Mouse (Mus musculus) limb, embryonic 13.5 days (tissue): Measurements from ENCODE around the gene Psg21. TPM values are rescaled to one million over a fixed set of nuclear protein-coding genes. Genes with fewer than 3 reads are reported as not detected.
"Not testable (repeated sequence)": the region's sequence is repeated elsewhere in the genome, so short reads cannot be mapped to it uniquely, and the experiment has no call there.

Experiments
- ATAC-seq: fragments of 200-750 bp; cut with Nextera tagmentation; 2 replicates; pipeline ENCODE4 v1.8.0; 2017; ENCODE audit warnings: low read depth, moderate number of reproducible peaks, moderate TSS enrichment; ENCODE audit not compliant: low FRiP score
- H3K27ac ChIP-seq: fragments of 300-500 bp; sonication (generic); 2 replicates; pipeline ENCODE4 v1.5.1; 2015; ENCODE audit warnings: inconsistent platforms, mild to moderate bottlenecking, moderate library complexity
- H3K27me3 ChIP-seq: fragments of 300-500 bp; sonication (generic); 2 replicates; pipeline ENCODE4 v1.6.1; 2015; ENCODE audit warnings: mild to moderate bottlenecking, inconsistent platforms
- H3K36me3 ChIP-seq: fragments of 300-500 bp; sonication (generic); 2 replicates; pipeline ENCODE4 v1.6.1; 2015; ENCODE audit warnings: inconsistent platforms, mild to moderate bottlenecking, moderate library complexity
- H3K4me1 ChIP-seq: fragments of 300-500 bp; sonication (generic); 2 replicates; pipeline ENCODE4 v1.6.1; 2015; ENCODE audit warnings: inconsistent platforms
- H3K4me2 ChIP-seq: fragments of 300-500 bp; sonication (generic); replicated peaks from 2 replicates; pipeline ENCODE4 v1.6.1; 2015; ENCODE audit warnings: inconsistent platforms, mild to moderate bottlenecking, moderate library complexity
- H3K4me3 ChIP-seq: fragments of 300-500 bp; sonication (generic); 2 replicates; pipeline ENCODE4 v1.5.1; 2015; ENCODE audit warnings: moderate library complexity, mild to moderate bottlenecking, inconsistent platforms
- H3K9ac ChIP-seq: fragments of 300-500 bp; sonication (generic); 2 replicates; pipeline ENCODE4 v1.6.1; 2015; ENCODE audit warnings: mild to moderate bottlenecking, inconsistent platforms
- H3K9me3 ChIP-seq: fragments of 300-500 bp; sonication (generic); 2 replicates; pipeline ENCODE4 v1.6.1; 2016; ENCODE audit warnings: inconsistent platforms
- WGBS: fragments of 180-500 bp; shearing (Covaris S2); methylation state at CpG from one replicate; pipeline ENCODE4 v1.1.7; 2015; 5-methylcytosine and 5-hydroxymethylcytosine counted together
- polyA plus RNA-seq: library from polyadenylated mRNA; unstranded; fragments of >200 nt; fragmentation: Nextera tagmentation; extraction: Ambion mirVana; gene quantifications from 2 replicates; pipeline ENCODE4 v1.2.1, GENCODE M21; 2015

The Psg21 gene
- not detected in 2 replicates for polyA plus RNA-seq

DNA sequence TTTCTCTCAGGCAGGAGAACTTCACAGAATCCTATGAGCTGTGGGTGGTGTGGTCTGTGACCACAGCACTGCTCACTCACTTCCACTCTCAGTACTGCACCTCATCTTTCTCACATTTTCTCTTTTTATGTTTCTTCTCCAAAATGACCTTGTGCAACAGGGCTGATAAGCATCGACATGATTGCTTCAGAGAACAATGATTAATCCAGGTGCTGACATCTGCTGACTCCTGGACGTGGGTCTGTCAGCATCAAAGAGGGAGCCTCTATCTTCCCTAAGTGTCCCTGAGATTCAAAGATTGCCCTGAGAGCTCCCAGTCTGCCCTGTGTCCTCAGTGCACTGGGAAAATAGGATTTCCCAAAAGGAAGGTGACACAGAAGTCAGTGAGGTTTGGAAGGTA is at the start of gene Psg21:
Gene Psg21 (minus strand): TSS at position 101 of the 400 bp plus-strand sequence.
- WGBS: 51% methylated on average over 2 of the region's 2 CpGs
- not testable (repeated sequence) for H3K36me3 ChIP-seq, H3K9me3 ChIP-seq, H3K4me1 ChIP-seq, ATAC-seq, H3K4me2 ChIP-seq, H3K27me3 ChIP-seq, H3K4me3 ChIP-seq, H3K27ac ChIP-seq, H3K9ac ChIP-seq

DNA sequence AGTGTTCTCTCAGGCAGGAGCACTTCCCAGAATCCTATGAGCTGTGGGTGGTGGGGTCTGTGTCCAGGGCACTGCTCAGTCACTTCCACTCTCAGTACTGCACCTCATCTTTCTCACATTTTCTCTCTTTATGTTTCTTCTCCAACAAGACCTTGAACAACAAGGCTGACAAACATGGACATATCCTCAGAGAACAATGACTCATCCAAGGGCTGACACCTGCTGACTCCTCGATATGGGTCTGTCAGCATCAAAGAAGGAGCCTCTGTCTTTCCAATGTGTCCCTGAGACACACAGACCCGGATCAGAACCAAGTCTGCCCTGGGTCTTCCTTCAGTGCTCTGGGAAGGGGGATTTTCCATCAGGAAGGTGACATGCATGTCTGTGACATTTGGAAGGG is 29.6 kb upstream of the Psg21 start, which contains the start of gene Psg20:
Gene Psg20 (minus strand): TSS at position 101 of the 400 bp plus-strand sequence.
- no peaks in the 10 kb centered on the region for H3K36me3 ChIP-seq
- H3K4me1 ChIP-seq: no peaks in the 10 kb centered on the region
- H3K9me3 ChIP-seq: 0 out of 2 replicates have a peak, but pooled peaks cover 4% of the 10 kb centered on the region
- H3K4me2 ChIP-seq: no peak within 1 kb of the TSS
- no peak within 1 kb of the TSS for H3K9ac ChIP-seq
- H3K27ac ChIP-seq: no peak within 1 kb of the TSS
- no peak for ATAC-seq
- WGBS: 68% methylated on average over 2 of the region's 2 CpGs
- H3K4me3 ChIP-seq: no peak within 1 kb of the TSS
- H3K27me3 ChIP-seq: no peaks in the 10 kb centered on the region

DNA sequence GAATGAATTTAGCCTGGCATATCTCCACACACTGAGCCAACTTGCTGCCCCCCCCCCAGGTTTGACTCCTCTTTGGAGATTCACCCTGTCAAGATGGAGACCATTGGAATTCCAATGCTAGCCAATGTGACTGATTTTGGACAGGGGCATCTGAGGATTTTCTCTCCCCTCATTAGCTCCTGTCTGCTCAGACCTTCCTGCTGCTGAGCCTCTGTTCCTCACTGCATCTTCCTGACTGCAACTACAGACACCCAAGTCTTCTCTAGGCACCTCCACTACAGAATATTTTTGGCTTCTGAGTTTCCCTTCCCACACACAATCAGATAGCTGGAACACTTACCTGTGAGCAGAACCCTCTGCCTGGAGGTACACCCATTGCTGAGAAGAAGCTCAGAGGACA is 29.1 kb upstream of the Psg21 start:
- H3K4me2 ChIP-seq: no peak overlapping the region
- H3K4me3 ChIP-seq: no peak overlapping the region
- H3K9ac ChIP-seq: no peak overlapping the region
- H3K9me3 ChIP-seq: 0 out of 2 replicates have a peak, but pooled peaks cover 4% of the 10 kb centered on the region
- no peak for ATAC-seq
- H3K36me3 ChIP-seq: no peaks in the 10 kb centered on the region
- H3K27ac ChIP-seq: no peak overlapping the region
- H3K4me1 ChIP-seq: no peaks in the 10 kb centered on the region
- H3K27me3 ChIP-seq: no peaks in the 10 kb centered on the region

DNA sequence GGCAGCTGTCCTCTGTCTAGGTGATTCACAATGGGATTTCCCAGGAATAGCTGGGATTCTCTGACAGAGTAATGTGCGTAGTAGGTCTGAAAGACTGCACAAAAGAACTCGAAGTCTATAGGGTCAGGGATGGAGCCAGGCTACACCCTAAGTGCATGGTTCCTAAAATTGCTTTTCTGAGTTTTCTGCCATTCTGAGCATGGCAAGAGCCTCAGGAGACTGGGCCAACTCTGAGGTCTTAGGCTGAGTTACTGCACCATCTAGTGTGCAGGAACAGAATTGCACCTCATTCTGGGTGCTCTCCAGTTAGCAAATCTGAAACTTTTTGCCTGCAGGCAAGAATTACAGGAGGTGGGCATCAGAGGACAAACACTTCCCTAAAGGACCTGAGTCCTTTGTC is 23.2 kb upstream of the Psg21 start:
- no peaks in the 10 kb centered on the region for H3K36me3 ChIP-seq
- H3K27me3 ChIP-seq: no peaks in the 10 kb centered on the region
- WGBS: 55% methylated on average over 2 of the region's 2 CpGs
- no peak overlapping the region for H3K4me2 ChIP-seq
- H3K27ac ChIP-seq: no peak overlapping the region
- no peak overlapping the region for H3K4me3 ChIP-seq
- ATAC-seq: no peak
- H3K4me1 ChIP-seq: no peaks in the 10 kb centered on the region
- H3K9me3 ChIP-seq: no peaks in the 10 kb centered on the region
- H3K9ac ChIP-seq: no peak overlapping the region

DNA sequence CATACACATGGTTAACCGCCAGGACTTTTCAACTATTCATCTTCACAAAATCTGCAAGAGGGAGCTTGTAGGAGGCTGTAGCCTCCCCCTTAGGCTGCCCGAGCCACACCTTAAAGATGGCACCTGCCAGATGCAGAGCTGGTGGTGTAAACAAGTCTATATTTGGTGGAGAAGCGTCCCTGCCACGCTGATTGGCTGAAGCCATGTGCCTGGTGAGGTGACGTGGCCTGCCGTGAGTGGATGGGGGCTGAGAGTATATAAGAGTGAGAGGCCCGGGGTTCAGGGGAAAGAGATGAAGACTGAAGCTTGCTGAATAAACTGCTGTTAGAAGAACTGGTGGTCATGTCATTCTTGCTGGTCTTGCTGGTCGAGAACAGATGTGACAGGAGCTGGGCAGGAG is 29.6 kb downstream of the Psg21 start:
- H3K4me1 ChIP-seq, ATAC-seq, H3K36me3 ChIP-seq, H3K4me3 ChIP-seq, H3K27me3 ChIP-seq, H3K9ac ChIP-seq, H3K4me2 ChIP-seq, H3K27ac ChIP-seq: not testable (repeated sequence)
- 76% methylated on average over 8 of the region's 8 CpGs for WGBS
- H3K9me3 ChIP-seq: peaks cover 13% of the 10 kb centered on the region

DNA sequence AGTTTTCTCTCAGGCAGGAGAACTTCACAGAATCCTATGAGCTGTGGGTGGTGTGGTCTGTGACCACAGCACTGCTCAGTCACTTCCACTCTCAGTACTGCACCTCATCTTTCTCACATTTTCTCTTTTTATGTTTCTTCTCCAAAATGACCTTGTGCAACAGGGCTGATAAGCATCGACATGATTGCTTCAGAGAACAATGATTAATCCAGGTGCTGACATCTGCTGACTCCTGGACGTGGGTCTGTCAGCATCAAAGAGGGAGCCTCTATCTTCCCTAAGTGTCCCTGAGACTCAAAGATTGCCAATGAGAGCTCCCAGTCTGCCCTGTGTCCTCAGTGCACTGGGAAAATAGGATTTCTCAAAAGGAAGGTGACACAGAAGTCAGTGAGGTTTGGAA is 40.1 kb downstream of the Psg21 start, which contains the start of gene Psg23:
Gene Psg23 (minus strand): TSS at position 101 of the 400 bp plus-strand sequence.
- ATAC-seq, H3K4me3 ChIP-seq, H3K4me1 ChIP-seq, H3K27me3 ChIP-seq, H3K27ac ChIP-seq, H3K4me2 ChIP-seq, H3K9ac ChIP-seq, H3K36me3 ChIP-seq, H3K9me3 ChIP-seq: not testable (repeated sequence)
- 79% methylated on average over 2 of the region's 2 CpGs for WGBS

Other genes starting within 250 kb of the Psg21 start
- gene Psg28, start 224.7 kb downstream of the Psg21 start, polyA plus RNA-seq: not detected in 2 replicates
- not detected in 2 replicates for gene Psg26, start 172.5 kb downstream of the Psg21 start, polyA plus RNA-seq
- not detected in 2 replicates for gene Psg25, start 124.5 kb downstream of the Psg21 start, polyA plus RNA-seq
- gene Psg27, start 89.4 kb downstream of the Psg21 start, polyA plus RNA-seq: not detected in 2 replicates
- not detected in 2 replicates for gene Psg23, start 40.2 kb downstream of the Psg21 start, polyA plus RNA-seq
- not detected in 2 replicates for gene Psg20, start 29.5 kb upstream of the Psg21 start, polyA plus RNA-seq
- gene Psg22, start 61.4 kb upstream of the Psg21 start, polyA plus RNA-seq: not detected in 2 replicates
- not detected in 2 replicates for gene Psg19, start 141.8 kb upstream of the Psg21 start, polyA plus RNA-seq
- 0.09 TPM in 1 of 2 replicates, not detected in the other for gene Psg17, start 164.9 kb upstream of the Psg21 start, polyA plus RNA-seq
- 0.17 and 0.23 TPM in 2 replicates for gene Mill2, start 183.2 kb upstream of the Psg21 start, polyA plus RNA-seq
- gene Pglyrp1, start 214.6 kb upstream of the Psg21 start, polyA plus RNA-seq: 0.74 and 1.0 TPM in 2 replicates